Mouse (Mus musculus): ENCODE results near the gene Syne1.

DNA sequence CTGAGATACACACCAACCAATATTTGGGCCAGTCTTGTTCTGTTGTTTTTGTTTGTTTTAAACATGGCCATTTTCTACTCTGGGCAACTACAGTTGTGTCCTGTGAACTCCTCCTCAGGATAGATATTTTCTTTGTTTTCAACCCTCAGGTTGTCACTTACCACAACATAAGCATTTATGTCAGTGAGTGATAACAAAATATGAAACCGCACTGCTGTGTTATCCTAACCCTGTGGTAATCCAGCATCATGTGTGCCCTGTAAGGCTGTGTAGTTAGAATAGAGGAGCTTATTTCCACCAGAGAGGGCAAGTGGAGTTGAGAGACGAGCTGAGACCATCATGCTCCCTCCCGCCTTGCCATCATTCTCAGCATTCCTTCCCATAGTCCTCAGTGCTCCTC is 554.7 kb downstream of the Syne1 start:
- TF ChIP-seq CTCF (IDR thresholded peaks at IDR 0.05; ENCODE audit: low read depth), result no peak
- no peak for TF ChIP-seq EP300 (optimal IDR thresholded peaks at IDR 0.05)
